Mouse (Mus musculus) cortical plate, adult 2 months (tissue): ENCODE measurements around the gene Matk.

Experiments used
- CTCF ChIP-seq: fragments of 200-500 bp; IDR thresholded peaks from 2 replicates; pipeline ENCODE4 v1.5.1; 2011; ENCODE audit warnings: mild to moderate bottlenecking, control low read depth, low read length; ENCODE audit not compliant: insufficient read depth; ENCODE audit errors: extremely low read depth
- POLR2A ChIP-seq: fragments of 200-500 bp; IDR thresholded peaks from 2 replicates; pipeline ENCODE4 v1.6.1; 2011; ENCODE audit warnings: mild to moderate bottlenecking, low read length, control low read depth; ENCODE audit not compliant: insufficient read depth; ENCODE audit errors: extremely low read depth

DNA sequence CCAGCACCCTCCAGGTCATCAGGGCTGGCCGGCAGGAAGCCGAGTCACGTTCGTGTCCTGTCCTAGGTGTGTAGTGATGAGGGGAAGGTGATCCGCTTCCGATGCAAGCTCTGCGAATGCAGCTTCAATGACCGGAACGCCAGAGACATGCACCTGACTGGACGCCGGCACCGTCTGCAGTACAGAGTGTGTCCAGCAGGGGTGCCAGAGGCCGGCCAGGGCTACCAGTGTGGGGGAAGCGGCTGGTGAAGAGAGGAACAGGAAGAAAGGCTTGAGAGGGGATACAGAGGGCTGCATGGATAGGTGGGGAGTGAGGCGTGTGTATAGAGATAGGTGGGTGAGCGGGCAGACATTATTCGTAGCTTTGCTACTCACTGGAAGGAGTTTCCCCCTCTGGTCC, 8.1 kb upstream of the Matk start:
- TF ChIP-seq POLR2A (no peak), CTCF (peak; percentile 75)
